Mouse (Mus musculus) left cerebral cortex, adult 6 months (tissue): ENCODE results near the gene Shc4. TPM values are rescaled to one million over a fixed set of nuclear protein-coding genes. Genes with fewer than 3 reads are reported as not detected.

ENCODE experiments used
- long read RNA-seq, 2 experiments: library from polyadenylated mRNA; unstranded; transcript quantifications; one replicate each; pipeline ENCODE4 v2.0.0; 2019 to 2020
- polyA plus RNA-seq: library from polyadenylated mRNA; unstranded; fragments of <200 nt; fragmentation: Nextera tagmentation; gene quantifications from 2 replicates; pipeline ENCODE4 v1.2.3, GENCODE M21; 2021

Shc4 gene
- 1.5 and 2.1 TPM in 2 replicates for polyA plus RNA-seq
- long read RNA-seq, experiment 1, full-length matches to known transcripts, result 5 of 7 reads
- long read RNA-seq, experiment 1, partial matches to known transcripts, result 1 of 7 reads
- long read RNA-seq, experiment 1, other reads (novel, unspliced or antisense), result 1 of 7 reads
- long read RNA-seq, experiment 2, partial matches to known transcripts, result 0 of 10 reads
- long read RNA-seq, experiment 2, other reads (novel, unspliced or antisense), result 10 of 10 reads

DNA sequence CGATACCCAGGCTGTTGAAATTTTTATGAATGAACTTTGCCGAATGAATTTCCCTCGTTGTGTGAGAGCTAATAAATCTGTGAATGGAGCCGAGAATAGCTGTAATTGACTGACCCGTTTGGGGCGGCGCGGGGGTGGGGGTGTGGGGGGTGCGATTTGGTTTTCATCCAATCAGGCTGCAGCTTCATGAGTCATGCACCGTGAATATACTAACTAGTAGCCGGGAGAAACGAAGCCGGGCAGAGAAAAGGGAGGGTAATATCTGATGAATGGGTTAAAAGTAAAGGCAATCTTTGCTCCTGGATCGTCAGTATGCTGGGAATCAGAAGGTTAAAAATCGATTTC lies at the start of gene Shc4:
TSS of gene Shc4 (minus strand) at position 63 of the 345 bp plus-strand sequence.

DNA sequence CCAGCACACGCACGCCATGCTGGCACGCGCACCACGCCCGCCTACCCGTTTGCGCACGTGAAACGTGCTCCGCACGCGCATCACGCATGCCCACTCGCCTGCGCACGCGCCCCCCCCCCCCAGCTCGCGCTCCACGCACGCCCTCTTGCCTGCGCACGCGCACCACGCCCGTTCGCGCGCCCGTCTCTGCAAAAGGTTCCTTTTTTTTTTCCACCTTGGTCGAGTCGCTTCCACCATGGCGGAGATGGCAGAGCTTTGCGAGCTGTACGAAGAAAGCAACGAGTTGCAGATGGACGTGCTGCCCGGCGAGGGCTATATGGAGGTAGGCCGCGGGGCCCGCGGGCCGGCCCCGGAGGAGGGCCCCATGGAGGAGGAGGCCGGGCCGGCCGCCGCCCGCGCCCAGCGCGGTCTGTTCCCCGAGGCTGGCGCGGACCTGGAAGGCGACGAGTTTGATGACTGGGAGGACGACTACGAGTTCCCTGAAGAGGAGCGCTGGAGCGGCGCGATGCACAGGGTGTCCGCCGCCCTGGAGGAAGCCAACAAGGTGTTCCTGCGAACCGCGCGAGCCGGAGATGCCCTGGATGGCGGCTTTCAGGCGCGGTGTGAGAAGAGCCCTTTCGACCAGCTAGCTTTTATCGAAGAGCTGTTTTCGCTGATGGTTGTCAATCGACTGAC lies 50.9 kb downstream of the Shc4 start, which contains the start of gene Eid1:
TSS of gene Eid1 (plus strand) at position 139 of the 675 bp plus-strand sequence.

DNA sequence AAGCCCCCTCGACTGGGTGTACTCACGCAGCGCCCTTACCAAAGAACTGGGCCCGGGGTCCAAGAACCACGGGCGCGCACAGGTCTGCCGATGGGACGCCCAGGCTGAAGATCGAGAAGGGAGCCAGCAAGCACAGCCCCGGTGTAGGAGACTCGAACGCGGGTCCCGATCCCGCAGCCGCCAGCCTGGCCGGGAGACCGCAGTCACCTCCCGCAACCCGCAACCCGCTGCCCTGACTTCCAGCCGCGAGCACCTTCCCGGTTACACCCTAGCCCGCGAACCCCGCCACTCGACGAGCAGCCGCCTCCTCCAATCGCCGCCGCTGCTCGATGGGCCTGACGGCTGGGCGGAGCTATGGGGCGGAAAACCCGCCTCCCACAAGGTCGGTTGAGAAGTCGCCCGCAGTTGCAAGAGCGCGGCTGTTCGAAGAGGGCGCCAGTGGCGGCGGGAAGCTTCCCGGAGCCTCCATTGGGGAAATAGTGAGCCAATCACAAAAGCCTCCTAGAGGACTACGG lies 99.1 kb downstream of the Shc4 start, which contains the start of gene Cep152:
TSS of gene Cep152 (minus strand) at position 277 of the 515 bp plus-strand sequence.

Other genes with a start within 250 kb of the Shc4 start
- gene Gm9913, start 219.1 kb downstream of the Shc4 start, polyA plus RNA-seq, result not detected in 2 replicates
- 0.23 and 0.35 TPM in 2 replicates for gene Fbn1, start 216.2 kb downstream of the Shc4 start, polyA plus RNA-seq
- 0.30 and 0.36 TPM in 2 replicates for gene Cep152, start 99.0 kb downstream of the Shc4 start, polyA plus RNA-seq
- 42.1 and 85.7 TPM in 2 replicates for gene Eid1, start 51.1 kb downstream of the Shc4 start, polyA plus RNA-seq
- 17.7 and 21.5 TPM in 2 replicates for gene Secisbp2l, start 58.7 kb upstream of the Shc4 start, polyA plus RNA-seq
- 20.9 and 26.3 TPM in 2 replicates for gene Galk2, start 135.0 kb upstream of the Shc4 start, polyA plus RNA-seq
- gene Cops2, start 135.0 kb upstream of the Shc4 start, polyA plus RNA-seq, result 45.7 and 60.8 TPM in 2 replicates